Mouse (Mus musculus) neural tube, embryonic 14.5 days (tissue): Measurements from ENCODE around the gene Ndufaf3. TPM values are rescaled to one million over a fixed set of nuclear protein-coding genes. Genes with fewer than 3 reads are reported as not detected.

Experiments used
- ATAC-seq: fragments of 200-750 bp; cut with Nextera tagmentation; 2 replicates; pipeline ENCODE4 v1.8.0; 2017; ENCODE audit warnings: low read depth, mild to moderate bottlenecking, moderate TSS enrichment, moderate library complexity
- H3K27ac ChIP-seq: fragments of 300-500 bp; sonication (generic); 2 replicates; pipeline ENCODE4 v1.5.1; 2014; ENCODE audit warnings: low read depth, mild to moderate bottlenecking, control low read depth, low read length, moderate library complexity, mixed read lengths
- H3K27me3 ChIP-seq: fragments of 300-500 bp; sonication (generic); 2 replicates; pipeline ENCODE4 v1.6.1; 2014; ENCODE audit warnings: low read length; ENCODE audit not compliant: control insufficient read depth, insufficient read depth
- H3K36me3 ChIP-seq: fragments of 300-500 bp; sonication (generic); 2 replicates; pipeline ENCODE4 v1.6.1; 2014; ENCODE audit warnings: low read length, mixed read lengths; ENCODE audit not compliant: control insufficient read depth, insufficient read depth
- H3K4me1 ChIP-seq: fragments of 300-500 bp; sonication (generic); 2 replicates; pipeline ENCODE4 v1.6.1; 2014; ENCODE audit warnings: low read length; ENCODE audit not compliant: control insufficient read depth, insufficient read depth
- H3K4me2 ChIP-seq: fragments of 300-500 bp; sonication (generic); 2 replicates; pipeline ENCODE4 v1.6.1; 2014; ENCODE audit warnings: mild to moderate bottlenecking, low read depth, low read length, control low read depth
- H3K4me3 ChIP-seq: fragments of 300-500 bp; sonication (generic); 2 replicates; pipeline ENCODE4 v1.5.1; 2014; ENCODE audit warnings: low read depth, low read length, control low read depth, mixed read lengths
- H3K9ac ChIP-seq: fragments of 300-500 bp; sonication (generic); replicated peaks from 2 replicates; pipeline ENCODE4 v1.6.1; 2014; ENCODE audit warnings: low read depth, mild to moderate bottlenecking, control low read depth, low read length, mixed read lengths
- H3K9me3 ChIP-seq: fragments of 300-500 bp; sonication (generic); 2 replicates; pipeline ENCODE4 v1.6.1; 2016; ENCODE audit warnings: low read length; ENCODE audit not compliant: control insufficient read depth
- WGBS: fragments of 180-500 bp; shearing (Covaris S2); extraction: QIAGEN DNeasy Blood & Tissue Kit; methylation state at CpG from one replicate; pipeline ENCODE4 v1.1.7; 2014; 5-methylcytosine and 5-hydroxymethylcytosine counted together
- polyA plus RNA-seq: library from polyadenylated mRNA; unstranded; fragments of >200 nt; fragmentation: Nextera tagmentation; extraction: Ambion mirVana; gene quantifications from 2 replicates; pipeline ENCODE4 v1.2.1, GENCODE M21; 2014

Ndufaf3 gene
- polyA plus RNA-seq, 1 experiment from 2014 or later = 96.8 TPM

GRCm38 (mm10) chr9:108594354-108594753 lies 27.1 kb upstream of the Ndufaf3 start:
- 91% methylated on average over 3 of the region's 3 CpGs for WGBS
- no peaks in the 10 kb centered on the region for H3K27me3 ChIP-seq
- ATAC-seq = no peak

DNA sequence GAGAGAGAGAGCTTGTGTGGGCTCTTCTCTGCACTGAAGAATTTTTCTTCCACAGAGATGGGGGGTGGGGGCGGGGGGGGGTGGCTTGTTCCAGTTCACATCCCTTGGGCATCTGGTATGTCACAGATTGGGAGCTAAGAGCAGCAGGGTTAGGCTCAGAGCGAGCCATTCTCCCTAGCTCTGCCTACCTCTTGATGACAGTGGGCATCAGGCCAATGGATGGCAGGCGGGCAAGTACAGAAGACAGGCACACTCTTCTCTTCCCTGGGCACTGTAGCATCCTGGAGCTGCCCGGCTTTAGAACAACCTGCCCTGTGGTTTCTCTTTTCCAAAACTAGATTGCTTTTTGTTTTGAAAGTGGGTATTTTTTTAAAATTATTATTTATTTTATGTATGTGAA lies 24.2 kb upstream of the Ndufaf3 start:
- Histone ChIP-seq H3K4me2 (no peak overlapping the region), H3K9ac (no peak overlapping the region), H3K4me1 (peaks cover 31% of the 10 kb centered on the region), H3K27ac (no peak overlapping the region), H3K9me3 (no peaks in the 10 kb centered on the region), H3K4me3 (no peak overlapping the region), H3K27me3 (no peaks in the 10 kb centered on the region), H3K36me3 (no peaks in the 10 kb centered on the region)
- no peak for ATAC-seq
- 82% methylated on average over 4 of the region's 4 CpGs for WGBS

More at GRCm38 (mm10) chr9:108594354-108594753, 27.1 kb upstream of the Ndufaf3 start:
- Histone ChIP-seq H3K4me2 (no peak overlapping the region), H3K9ac (no peak overlapping the region), H3K27ac (no peak overlapping the region), H3K4me1 (peaks cover 8% of the 10 kb centered on the region), H3K4me3 (no peak overlapping the region), H3K9me3 (no peaks in the 10 kb centered on the region), H3K36me3 (no peaks in the 10 kb centered on the region)

DNA sequence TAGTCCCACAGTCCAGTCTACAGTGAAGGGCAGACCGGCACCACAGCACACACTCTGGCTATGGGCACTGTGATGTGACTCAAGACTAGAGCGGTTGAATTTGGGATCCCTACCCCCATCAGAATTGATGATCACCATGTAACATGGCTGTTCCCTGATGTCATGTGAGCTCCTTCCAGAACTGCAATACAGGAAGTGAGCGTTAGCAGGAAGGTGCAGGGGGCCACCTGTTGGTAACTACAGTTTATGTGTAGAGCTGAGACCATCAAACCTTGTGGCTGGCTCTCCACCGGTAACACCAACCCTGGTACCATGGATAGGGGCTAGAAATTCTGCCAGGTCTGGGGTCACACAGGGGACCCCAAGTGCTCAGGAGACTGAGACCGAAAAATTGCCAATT lies 22.0 kb upstream of the Ndufaf3 start:
- no peaks in the 10 kb centered on the region for H3K9me3 ChIP-seq
- H3K27me3 ChIP-seq = no peaks in the 10 kb centered on the region
- ATAC-seq = no peak
- no peak overlapping the region for H3K4me2 ChIP-seq
- H3K9ac ChIP-seq = no peak overlapping the region
- H3K36me3 ChIP-seq = no peaks in the 10 kb centered on the region
- H3K4me3 ChIP-seq = no peak overlapping the region
- peaks cover 29% of the 10 kb centered on the region for H3K4me1 ChIP-seq
- H3K27ac ChIP-seq = peak overlapping the region; percentile 98
- WGBS = 79% methylated on average over 5 of the region's 5 CpGs

DNA sequence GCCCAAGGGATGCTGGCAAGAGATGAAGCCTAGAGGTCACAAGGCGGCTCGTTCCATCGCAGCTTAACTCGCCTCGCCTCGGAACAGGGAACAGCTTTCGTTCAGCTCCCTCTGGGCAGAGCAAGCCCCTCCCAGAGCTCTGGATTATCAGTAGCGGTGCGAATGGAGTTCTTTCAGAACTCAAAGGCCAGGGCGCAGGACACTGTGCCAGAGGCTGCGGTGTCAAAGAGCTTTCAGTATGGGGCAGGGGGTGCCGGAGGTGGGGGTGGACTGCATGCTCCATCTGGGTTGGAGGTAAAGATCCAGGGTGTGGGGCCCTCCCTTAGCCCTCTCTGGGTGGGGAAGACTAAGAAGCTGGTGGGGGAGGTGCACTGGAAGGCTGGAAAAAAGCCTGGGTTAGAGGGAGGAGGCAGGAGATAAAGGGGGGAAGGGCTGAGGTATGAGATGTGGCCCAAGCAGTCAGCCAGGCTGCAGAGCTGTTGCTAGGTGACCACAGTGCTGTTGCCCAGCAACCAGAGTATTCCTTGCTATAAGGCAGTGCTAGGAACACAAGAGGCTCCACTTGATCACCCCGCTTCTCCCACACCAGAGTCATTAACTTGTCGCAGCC lies 20.4 kb upstream of the Ndufaf3 start:
- Histone ChIP-seq H3K36me3 (no peaks in the 10 kb centered on the region; the same call in 1 of the 2 replicates), H3K4me2 (peak overlapping the region; percentile 48), H3K27me3 (no peaks in the 10 kb centered on the region), H3K4me1 (peaks cover 29% of the 10 kb centered on the region), H3K9ac (peak overlapping the region; percentile 42), H3K9me3 (no peaks in the 10 kb centered on the region), H3K27ac (peak overlapping the region; percentile 98), H3K4me3 (peak overlapping the region; percentile 13; the same call in 1 of the 2 replicates)
- ATAC-seq = peak; percentile 98
- under 1% methylated on average over 14 of the region's 14 CpGs for WGBS

GRCm38 (mm10) chr9:108579344-108579690 lies 12.1 kb upstream of the Ndufaf3 start:
- Histone ChIP-seq H3K27ac (peak overlapping the region; percentile 96), H3K4me1 (peaks cover 41% of the 10 kb centered on the region), H3K4me2 (peak overlapping the region; percentile 87), H3K36me3 (peaks cover 21% of the 10 kb centered on the region), H3K4me3 (peak overlapping the region; percentile 57; the same call in 1 of the 2 replicates), H3K9me3 (no peaks in the 10 kb centered on the region), H3K9ac (no peak overlapping the region; the same call in 1 of the 2 replicates), H3K27me3 (no peaks in the 10 kb centered on the region)
- no peak for ATAC-seq
- 73% methylated on average over 5 of the region's 5 CpGs for WGBS

DNA sequence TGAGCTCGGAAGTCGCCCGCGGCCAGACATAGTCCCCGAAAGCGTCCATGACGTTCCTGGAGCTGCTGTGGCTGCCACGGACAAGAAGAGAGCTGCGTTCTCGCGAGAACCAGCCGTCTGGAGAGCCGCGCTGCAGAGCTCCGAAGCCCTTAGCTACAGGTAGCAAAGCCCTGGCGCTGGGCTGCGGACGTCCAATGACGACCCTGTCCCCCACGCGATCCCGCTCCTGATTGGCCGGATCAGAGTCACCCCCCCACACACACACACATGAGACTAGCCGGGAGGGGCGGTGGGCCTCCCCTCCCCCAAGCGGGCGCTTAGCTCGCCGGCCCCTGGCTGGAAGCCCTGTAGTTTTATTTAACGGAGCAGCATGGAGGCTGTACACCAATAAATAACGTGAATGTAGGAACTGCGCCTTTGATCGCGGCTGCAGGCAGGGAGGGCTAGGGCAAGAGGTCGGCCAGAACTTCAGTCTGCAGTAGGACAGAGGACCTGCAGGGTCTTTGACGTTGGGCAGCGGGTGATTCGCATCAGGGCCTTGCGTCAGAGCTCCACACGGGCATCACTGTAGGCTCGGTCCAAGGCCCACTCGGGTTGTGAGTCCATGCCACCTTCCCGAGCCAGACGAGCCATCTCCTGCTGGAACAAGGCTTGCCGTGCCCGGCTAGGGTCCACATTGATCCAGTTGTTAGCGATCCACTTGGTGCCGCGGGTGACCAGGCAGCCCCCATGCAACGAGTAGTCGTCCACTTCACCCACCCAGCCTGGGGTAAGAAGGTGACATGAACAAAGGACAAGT lies 11.5 kb upstream of the Ndufaf3 start, which contains the start of gene Wdr6:
TSS of gene Wdr6 (minus strand) at position 195 of the 799 bp plus-strand sequence.
- Histone ChIP-seq H3K27ac (peak within 1 kb of the TSS; percentile 96), H3K4me2 (peak within 1 kb of the TSS; percentile 87), H3K9ac (peak within 1 kb of the TSS; percentile 97), H3K4me3 (peak within 1 kb of the TSS; percentile 57), H3K27me3 (no peaks in the 10 kb centered on the region), H3K9me3 (no peaks in the 10 kb centered on the region), H3K36me3 (peaks cover 23% of the 10 kb centered on the region), H3K4me1 (peaks cover 46% of the 10 kb centered on the region)
- WGBS = 3% methylated on average over 51 of the region's 51 CpGs
- ATAC-seq = peak; percentile 97

DNA sequence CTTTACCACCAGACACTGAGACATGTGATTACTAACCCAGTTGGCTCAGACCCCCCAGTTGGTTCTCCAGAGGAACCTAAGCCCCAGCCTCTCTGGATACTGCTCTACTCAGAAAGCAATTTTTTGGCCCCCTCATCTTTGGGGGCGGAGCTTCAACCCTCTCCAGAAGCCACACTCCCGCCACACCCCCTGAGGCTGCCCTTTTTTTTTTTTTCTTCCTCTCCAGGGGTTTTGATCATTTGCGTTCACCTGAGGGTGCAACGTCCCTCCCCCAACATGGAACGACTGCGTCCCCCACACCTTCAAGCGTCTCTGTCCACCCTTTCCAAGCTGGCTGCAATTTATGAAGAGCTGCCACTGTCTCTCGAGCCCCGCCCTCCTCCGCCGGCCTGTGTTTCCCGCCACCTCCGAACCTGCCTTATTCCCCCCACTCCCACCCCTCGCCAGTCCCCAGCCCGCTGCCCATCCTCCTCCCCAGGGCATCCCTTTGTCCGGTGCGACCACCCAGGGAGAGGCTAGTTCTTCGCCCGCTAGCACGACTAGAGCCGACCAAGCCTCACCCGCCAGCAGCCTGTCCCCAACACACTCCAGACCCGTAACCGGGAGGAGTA lies 10.8 kb upstream of the Ndufaf3 start:
- H3K27me3 ChIP-seq = no peaks in the 10 kb centered on the region
- H3K36me3 ChIP-seq = peaks cover 30% of the 10 kb centered on the region
- ATAC-seq = peak; percentile 3; the same call in 1 of the 2 replicates
- 1% methylated on average over 23 of the region's 24 CpGs for WGBS
- H3K4me2 ChIP-seq = peak overlapping the region; percentile 87
- no peaks in the 10 kb centered on the region for H3K9me3 ChIP-seq
- H3K4me3 ChIP-seq = peak overlapping the region; percentile 57
- H3K4me1 ChIP-seq = peaks cover 46% of the 10 kb centered on the region
- H3K9ac ChIP-seq = peak overlapping the region; percentile 97
- H3K27ac ChIP-seq = peak overlapping the region; percentile 96

- Histone ChIP-seq H3K4me1 (peaks cover 46% of the 10 kb centered on the region), H3K27me3 (no peaks in the 10 kb centered on the region), H3K36me3 (peaks cover 37% of the 10 kb centered on the region), H3K9ac (peak overlapping the region; percentile 97; the same call in 1 of the 2 replicates), H3K4me3 (peak overlapping the region; percentile 57), H3K4me2 (peak overlapping the region; percentile 87), H3K9me3 (no peaks in the 10 kb centered on the region), H3K27ac (no peak overlapping the region)
- 58% methylated on average over 6 of the region's 6 CpGs for WGBS
- ATAC-seq = no peak
Observed at GRCm38 (mm10) chr9:108577025-108577424, 9.8 kb upstream of the Ndufaf3 start.
